Mouse (Mus musculus) hindbrain, embryonic 14.5 days (tissue): ENCODE measurements around the gene Gm10197. TPM values are rescaled to one million over a fixed set of nuclear protein-coding genes. Genes with fewer than 3 reads are reported as not detected.

ENCODE experiments used
- ATAC-seq: fragments of 200-750 bp; cut with Nextera tagmentation; 2 replicates; pipeline ENCODE4 v1.8.0; 2017; ENCODE audit warnings: moderate number of reproducible peaks, mild to moderate bottlenecking, moderate TSS enrichment, moderate library complexity; ENCODE audit not compliant: low FRiP score
- DNase-seq: peaks from one replicate; pipeline ENCODE4 v3.0.0-alpha.2; 2015; ENCODE audit warnings: low spot score
- H3K27ac ChIP-seq: fragments of 300-500 bp; sonication (generic); 2 replicates; pipeline ENCODE4 v1.5.1; 2014; ENCODE audit warnings: mild to moderate bottlenecking, moderate library complexity
- H3K27me3 ChIP-seq: fragments of 300-500 bp; sonication (generic); 2 replicates; pipeline ENCODE4 v1.6.1; 2014; ENCODE audit warnings: mild to moderate bottlenecking, low read length, mixed read lengths; ENCODE audit not compliant: control insufficient read depth, insufficient read depth
- H3K36me3 ChIP-seq: fragments of 300-500 bp; sonication (generic); replicated peaks from 2 replicates; pipeline ENCODE4 v1.6.1; 2014; ENCODE audit not compliant: control insufficient read depth, insufficient read depth
- H3K4me1 ChIP-seq: fragments of 300-500 bp; sonication (generic); replicated peaks from 2 replicates; pipeline ENCODE4 v1.6.1; 2014; ENCODE audit warnings: antibody characterized with exemption, low read length, mixed read lengths; ENCODE audit not compliant: control insufficient read depth, insufficient read depth
- H3K4me2 ChIP-seq: fragments of 300-500 bp; sonication (generic); replicated peaks from 2 replicates; pipeline ENCODE4 v1.6.1; 2014; ENCODE audit warnings: mild to moderate bottlenecking, moderate library complexity
- H3K4me3 ChIP-seq: fragments of 300-500 bp; sonication (generic); replicated peaks from 2 replicates; pipeline ENCODE4 v1.5.1; 2014; ENCODE audit warnings: mild to moderate bottlenecking, low read length
- H3K9ac ChIP-seq: fragments of 300-500 bp; sonication (generic); 2 replicates; pipeline ENCODE4 v1.6.1; 2014
- H3K9me3 ChIP-seq: fragments of 300-500 bp; sonication (generic); 2 replicates; pipeline ENCODE4 v1.6.1; 2016; ENCODE audit warnings: low read length; ENCODE audit not compliant: control insufficient read depth
- WGBS: fragments of 180-500 bp; shearing (Covaris S2); extraction: QIAGEN DNeasy Blood & Tissue Kit; methylation state at CpG from one replicate; pipeline ENCODE4 v1.1.7; 2014; 5-methylcytosine and 5-hydroxymethylcytosine counted together
- polyA plus RNA-seq: library from polyadenylated mRNA; unstranded; fragments of >200 nt; fragmentation: Nextera tagmentation; extraction: Ambion mirVana; gene quantifications from 2 replicates; pipeline ENCODE4 v1.2.1, GENCODE M21; 2014

Gm10197 gene
- polyA plus RNA-seq, 1 experiment from 2014 or later = not detected

DNA sequence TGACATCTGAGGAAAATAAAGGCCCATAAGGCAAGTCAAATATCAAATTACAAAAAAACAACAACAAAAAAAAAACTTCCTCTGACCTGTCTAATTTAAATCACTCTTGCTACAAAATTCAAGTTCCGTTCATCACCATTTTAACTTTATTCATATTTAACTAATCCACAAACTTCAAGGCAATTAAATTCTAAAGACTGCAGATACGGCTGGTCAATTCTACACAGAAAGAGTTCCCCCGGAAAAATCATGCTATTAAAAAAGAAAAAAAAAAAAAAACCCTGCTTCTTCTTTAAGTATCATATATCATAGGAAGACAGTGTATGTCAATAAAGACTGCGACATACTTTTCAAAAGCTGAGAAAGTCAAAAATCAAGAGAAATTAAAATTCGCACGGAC lies 17.9 kb upstream of the Gm10197 start:
- H3K4me1 ChIP-seq = peaks cover 14% of the 10 kb centered on the region
- ATAC-seq (no peak), DNase-seq (no peak)
- H3K36me3 ChIP-seq = peaks cover 39% of the 10 kb centered on the region
- WGBS = 27% methylated on average over 6 of the region's 6 CpGs
- peak overlapping the region; percentile 96 for H3K4me3 ChIP-seq
- peak overlapping the region; percentile 97 for H3K27ac ChIP-seq
- peak overlapping the region; percentile 54 for H3K4me2 ChIP-seq
- peak overlapping the region; percentile 98 for H3K9ac ChIP-seq
- no peaks in the 10 kb centered on the region for H3K27me3 ChIP-seq
- no peaks in the 10 kb centered on the region for H3K9me3 ChIP-seq

DNA sequence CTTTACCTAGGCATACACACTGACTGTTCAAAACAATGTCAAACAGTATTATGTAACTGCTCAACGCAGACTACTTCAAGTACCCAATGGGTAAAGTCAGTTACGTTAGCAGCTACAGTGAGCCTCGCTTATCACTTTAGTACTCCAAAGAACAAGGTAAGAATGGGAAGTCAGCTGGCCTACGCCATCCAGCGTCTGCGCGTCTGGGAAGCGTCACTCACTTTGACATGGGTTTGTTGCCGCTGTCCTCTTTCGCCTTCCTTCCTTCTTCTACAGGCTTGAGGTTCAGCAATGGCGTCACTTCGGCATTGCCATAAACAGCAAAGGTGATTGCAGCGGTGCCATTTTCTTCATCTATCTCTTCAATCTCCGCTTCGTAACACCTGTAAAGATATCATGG lies 11.8 kb upstream of the Gm10197 start:
- no peaks in the 10 kb centered on the region for H3K27me3 ChIP-seq
- no peak for DNase-seq
- H3K27ac ChIP-seq = no peak overlapping the region
- H3K9me3 ChIP-seq = no peaks in the 10 kb centered on the region
- no peak overlapping the region for H3K4me3 ChIP-seq
- no peak for ATAC-seq
- no peak overlapping the region for H3K9ac ChIP-seq
- no peak overlapping the region for H3K4me2 ChIP-seq
- peaks cover 88% of the 10 kb centered on the region for H3K36me3 ChIP-seq
- H3K4me1 ChIP-seq = no peaks in the 10 kb centered on the region
- 97% methylated on average over 15 of the region's 15 CpGs for WGBS

DNA sequence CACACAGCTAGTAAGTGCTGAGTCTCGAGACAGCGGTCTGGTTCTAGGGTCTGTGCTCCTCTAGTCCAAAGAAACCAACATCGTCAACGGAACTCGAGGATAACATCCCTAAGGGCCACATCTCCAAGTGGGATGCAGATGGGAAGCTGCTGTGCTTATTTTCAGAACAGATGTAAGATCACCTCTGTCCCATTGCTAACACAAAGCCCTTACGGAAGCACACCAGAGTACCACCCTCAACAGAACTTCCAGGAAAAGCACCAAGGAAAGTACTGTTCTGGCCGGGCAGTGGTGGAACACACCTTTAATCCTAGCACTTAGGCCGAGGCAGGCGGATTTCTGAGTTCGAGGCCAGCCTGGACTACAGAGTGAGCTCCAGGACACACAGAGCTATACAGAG lies 6.9 kb upstream of the Gm10197 start:
- 94% methylated on average over 10 of the region's 10 CpGs for WGBS
- no peak for ATAC-seq
- no peak overlapping the region for H3K9ac ChIP-seq
- no peak overlapping the region for H3K27ac ChIP-seq
- no peaks in the 10 kb centered on the region for H3K27me3 ChIP-seq
- H3K4me1 ChIP-seq = no peaks in the 10 kb centered on the region
- peaks cover 74% of the 10 kb centered on the region for H3K36me3 ChIP-seq
- H3K9me3 ChIP-seq = no peaks in the 10 kb centered on the region
- H3K4me2 ChIP-seq = no peak overlapping the region
- no peak for DNase-seq
- H3K4me3 ChIP-seq = no peak overlapping the region

DNA sequence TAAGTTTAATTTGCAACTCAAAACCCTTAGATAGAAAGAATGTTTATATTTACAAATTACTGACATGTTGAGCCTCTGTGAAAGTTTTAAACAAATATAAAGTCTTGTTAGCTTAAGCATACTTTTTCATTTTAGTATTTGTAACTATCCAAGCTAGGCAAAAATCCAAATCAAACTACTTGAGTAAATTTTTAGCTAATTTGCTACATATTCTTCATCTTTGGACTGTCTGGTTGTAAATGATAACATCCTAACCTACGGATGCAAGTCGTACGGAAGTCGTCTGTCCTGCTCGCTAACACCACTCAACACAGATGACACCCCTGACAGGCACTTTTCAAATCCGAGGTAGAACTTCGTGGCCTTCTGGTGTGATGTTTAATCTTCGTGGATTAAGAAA lies 6.1 kb upstream of the Gm10197 start:
- no peak overlapping the region for H3K27ac ChIP-seq
- no peak overlapping the region for H3K4me3 ChIP-seq
- peaks cover 73% of the 10 kb centered on the region for H3K36me3 ChIP-seq
- no peaks in the 10 kb centered on the region for H3K4me1 ChIP-seq
- H3K4me2 ChIP-seq = no peak overlapping the region
- DNase-seq = no peak
- no peak for ATAC-seq
- no peaks in the 10 kb centered on the region for H3K27me3 ChIP-seq
- no peaks in the 10 kb centered on the region for H3K9me3 ChIP-seq
- H3K9ac ChIP-seq = no peak overlapping the region
- WGBS = 90% methylated on average over 8 of the region's 8 CpGs

DNA sequence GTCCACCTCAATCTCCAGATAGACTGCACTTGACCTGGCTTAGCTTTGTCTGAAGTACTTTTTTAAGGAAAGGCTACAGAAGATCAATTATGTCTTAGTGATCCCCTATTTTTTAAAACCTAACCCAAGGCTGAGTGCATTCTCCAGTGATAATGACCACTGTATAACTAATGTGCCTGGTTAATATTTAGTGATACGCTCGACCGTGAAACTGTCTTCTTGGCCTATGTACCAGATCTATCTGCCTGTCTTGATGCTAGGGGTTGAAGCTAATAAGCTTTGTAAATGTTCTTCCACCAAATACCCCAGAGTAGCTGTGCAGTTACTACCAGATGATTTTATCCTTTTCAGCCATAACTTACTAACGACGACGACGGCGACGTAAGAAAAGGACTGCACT lies 4.2 kb upstream of the Gm10197 start:
- H3K9ac ChIP-seq = no peak overlapping the region
- H3K4me1 ChIP-seq = no peaks in the 10 kb centered on the region
- no peak overlapping the region for H3K4me3 ChIP-seq
- DNase-seq (no peak), ATAC-seq (no peak)
- H3K36me3 ChIP-seq = peaks cover 70% of the 10 kb centered on the region
- H3K27ac ChIP-seq = no peak overlapping the region
- H3K9me3 ChIP-seq = no peaks in the 10 kb centered on the region
- H3K4me2 ChIP-seq = no peak overlapping the region
- no peaks in the 10 kb centered on the region for H3K27me3 ChIP-seq
- WGBS = 97% methylated on average over 9 of the region's 9 CpGs

DNA sequence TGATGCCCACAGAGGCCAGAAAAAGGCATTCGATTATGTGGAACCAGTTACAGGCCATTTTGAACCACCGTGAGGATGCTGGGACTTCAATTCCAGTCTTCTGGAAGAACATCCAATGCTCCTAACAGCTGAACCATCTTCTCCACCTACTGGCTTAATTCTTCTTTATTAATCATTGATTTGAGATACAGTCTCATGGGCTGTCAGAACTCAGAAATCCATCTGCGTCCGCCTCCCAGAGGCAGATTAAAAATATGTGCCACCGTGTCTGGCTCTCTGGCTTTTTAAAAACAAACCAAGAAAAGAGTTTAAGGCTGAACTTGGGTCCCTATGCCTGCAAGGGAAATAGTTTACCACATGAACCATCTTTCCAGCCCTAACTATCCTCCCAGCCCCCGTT lies 3.7 kb upstream of the Gm10197 start:
- WGBS = 90% methylated on average over 6 of the region's 6 CpGs
- ATAC-seq = no peak

DNA sequence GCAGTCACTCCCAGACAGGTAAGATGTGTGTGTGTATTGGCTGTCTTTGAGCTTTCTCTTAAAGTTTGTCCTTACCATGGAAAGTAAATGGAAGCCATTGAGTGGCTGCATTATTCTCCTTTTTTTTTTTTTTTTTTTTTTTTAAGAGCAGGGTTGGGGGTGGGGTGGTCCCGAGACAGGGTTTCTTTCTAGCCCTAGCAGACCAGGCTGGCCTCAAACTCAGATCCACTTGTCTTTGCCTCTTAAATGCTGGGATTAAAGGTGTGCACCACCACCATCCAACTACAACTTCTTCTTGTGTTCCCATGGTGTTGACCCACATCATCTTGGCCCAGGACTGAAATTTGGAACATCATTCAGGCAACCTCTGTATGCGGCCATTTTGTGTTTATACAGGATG lies 2.0 kb upstream of the Gm10197 start:
- Histone ChIP-seq H3K4me2 (no peak overlapping the region), H3K4me3 (no peak overlapping the region), H3K4me1 (no peaks in the 10 kb centered on the region; the same call in 1 of the 2 replicates), H3K9me3 (no peaks in the 10 kb centered on the region), H3K36me3 (peaks cover 54% of the 10 kb centered on the region), H3K27ac (no peak overlapping the region), H3K27me3 (no peaks in the 10 kb centered on the region), H3K9ac (no peak overlapping the region)
- ATAC-seq (no peak), DNase-seq (no peak)
- 93% methylated on average over 2 of the region's 2 CpGs for WGBS

More for the DNA sequence above, 3.7 kb upstream of the Gm10197 start:
- Histone ChIP-seq H3K27ac (no peak overlapping the region), H3K4me2 (no peak overlapping the region), H3K4me3 (no peak overlapping the region), H3K36me3 (peaks cover 69% of the 10 kb centered on the region), H3K9me3 (no peaks in the 10 kb centered on the region), H3K4me1 (no peaks in the 10 kb centered on the region), H3K27me3 (no peaks in the 10 kb centered on the region), H3K9ac (no peak overlapping the region)
- no peak for DNase-seq

DNA sequence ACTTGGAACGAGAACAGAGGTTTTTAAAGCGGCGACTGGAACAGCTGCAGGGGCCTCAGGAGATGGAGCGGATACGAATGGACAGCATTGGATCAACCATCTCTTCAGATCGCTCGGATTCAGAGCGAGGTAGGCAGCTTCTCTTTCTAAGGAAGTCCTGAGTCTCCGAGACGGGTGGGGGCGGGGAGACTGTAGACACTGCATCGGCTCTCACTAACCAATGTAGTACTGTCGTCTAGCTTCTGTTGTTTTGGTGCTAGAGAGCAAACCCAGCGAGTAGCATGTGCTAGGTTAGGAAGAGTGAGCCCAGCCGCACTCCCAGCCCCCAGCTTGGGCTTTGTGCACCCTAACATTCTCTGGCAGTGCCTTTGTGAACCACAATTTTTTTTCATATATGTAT lies 1.3 kb downstream of the Gm10197 start:
- WGBS = 84% methylated on average over 15 of the region's 15 CpGs
- Histone ChIP-seq H3K4me2 (no peak overlapping the region), H3K27me3 (no peaks in the 10 kb centered on the region), H3K4me1 (no peaks in the 10 kb centered on the region; the same call in 1 of the 2 replicates), H3K4me3 (no peak overlapping the region), H3K36me3 (peaks cover 41% of the 10 kb centered on the region), H3K9ac (no peak overlapping the region), H3K9me3 (no peaks in the 10 kb centered on the region), H3K27ac (no peak overlapping the region)
- no peak for ATAC-seq
- DNase-seq = no peak

DNA sequence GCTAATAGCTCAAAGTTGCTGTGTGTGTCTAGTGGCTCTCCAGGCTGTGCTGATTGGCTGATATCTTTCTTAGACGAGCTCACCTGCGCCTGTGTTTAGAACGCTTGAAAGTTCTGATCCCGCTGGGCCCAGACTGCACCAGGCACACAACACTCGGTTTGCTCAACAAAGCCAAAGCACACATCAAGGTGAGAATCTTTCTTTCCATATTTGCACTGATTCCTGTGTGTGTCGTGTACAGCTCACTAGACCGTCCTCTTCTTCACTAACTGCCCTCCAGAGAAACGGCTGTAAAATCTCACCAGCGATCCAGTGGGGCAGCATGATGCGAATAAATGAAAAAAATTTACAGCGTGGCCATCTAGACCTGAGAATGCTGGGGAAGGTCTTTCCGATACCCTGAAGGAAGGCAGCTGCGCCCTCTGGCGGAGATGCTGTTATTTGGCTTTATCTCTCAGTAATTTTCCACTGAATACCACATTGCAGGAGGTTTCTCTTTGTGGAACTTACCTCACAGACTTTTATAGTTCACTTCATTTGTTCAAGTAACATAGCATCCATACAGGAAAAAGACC lies 2.0 kb downstream of the Gm10197 start:
- no peaks in the 10 kb centered on the region for H3K9me3 ChIP-seq
- ATAC-seq (peak; percentile 65), DNase-seq (peak; percentile 91)
- peaks cover 36% of the 10 kb centered on the region for H3K36me3 ChIP-seq
- H3K9ac ChIP-seq = 0 out of 2 replicates have a peak overlapping the region, but pooled peaks have one; percentile 2
- H3K27me3 ChIP-seq = no peaks in the 10 kb centered on the region
- no peak overlapping the region for H3K4me3 ChIP-seq
- 36% methylated on average over 14 of the region's 14 CpGs for WGBS
- no peak overlapping the region for H3K27ac ChIP-seq
- no peaks in the 10 kb centered on the region; the same call in 1 of the 2 replicates for H3K4me1 ChIP-seq
- H3K4me2 ChIP-seq = no peak overlapping the region

DNA sequence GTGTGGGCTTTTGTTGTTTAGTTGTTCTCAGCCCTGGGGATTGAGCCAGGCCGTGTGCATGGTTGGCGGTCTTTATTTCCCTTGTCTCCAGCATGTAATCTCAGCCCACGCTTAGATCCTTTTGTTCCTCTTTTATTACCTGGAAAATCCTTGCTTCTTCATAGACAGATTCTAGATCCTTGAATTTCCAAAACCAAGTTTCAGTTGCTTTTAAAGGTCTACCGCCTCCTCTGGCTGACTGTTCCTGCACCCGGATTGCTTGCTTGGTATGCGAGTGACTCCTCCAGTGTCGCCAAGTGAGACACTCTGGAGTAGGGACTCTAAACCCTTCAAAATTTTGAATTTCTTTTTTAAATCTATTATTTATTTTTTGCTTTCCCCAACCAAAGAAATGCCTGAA lies 4.7 kb downstream of the Gm10197 start:
- WGBS = 72% methylated on average over 7 of the region's 7 CpGs
- no peak overlapping the region for H3K27ac ChIP-seq
- DNase-seq = no peak

More for the DNA sequence above, 4.7 kb downstream of the Gm10197 start:
- no peak for ATAC-seq
- H3K9me3 ChIP-seq = no peaks in the 10 kb centered on the region
- no peak overlapping the region for H3K9ac ChIP-seq
- H3K4me1 ChIP-seq = no peaks in the 10 kb centered on the region; the same call in 1 of the 2 replicates
- no peaks in the 10 kb centered on the region for H3K27me3 ChIP-seq
- no peak overlapping the region for H3K4me2 ChIP-seq
- H3K36me3 ChIP-seq = peaks cover 11% of the 10 kb centered on the region; the same call in 1 of the 2 replicates
- H3K4me3 ChIP-seq = no peak overlapping the region
